Mouse (Mus musculus) heart, adult 2 months (tissue): Measurements from ENCODE around the gene Ints7. TPM values are rescaled to one million over a fixed set of nuclear protein-coding genes. Genes with fewer than 3 reads are reported as not detected.
A peak's percentile ranks its signal among the peaks of the same experiment; 100 is the strongest.

ENCODE experiments used
- DNase-seq, 2 experiments: peaks; one replicate each; pipeline ENCODE4 v3.0.0; 2021
- H3K27ac ChIP-seq: fragments of 200-600 bp; 2 replicates; pipeline ENCODE4 v1.8.1; 2022
- H3K27me3 ChIP-seq: fragments of 200-500 bp; 2 replicates; pipeline ENCODE4 v1.6.1; 2012; ENCODE audit warnings: mild to moderate bottlenecking, low read length, inconsistent platforms, mixed read lengths; ENCODE audit not compliant: control insufficient read depth, insufficient read depth
- H3K36me3 ChIP-seq: fragments of 200-500 bp; 2 replicates; pipeline ENCODE4 v1.6.1; 2012; ENCODE audit warnings: low read length, inconsistent platforms; ENCODE audit not compliant: control insufficient read depth, insufficient read depth
- H3K4me1 ChIP-seq: fragments of 200-500 bp; 2 replicates; pipeline ENCODE4 v1.6.1; 2011; ENCODE audit warnings: low read length; ENCODE audit not compliant: control insufficient read depth, insufficient read depth
- H3K4me3 ChIP-seq: fragments of 200-600 bp; 2 replicates; pipeline ENCODE4 v1.8.1; 2022
- H3K79me2 ChIP-seq: fragments of 200-500 bp; replicated peaks from 2 replicates; pipeline ENCODE4 v1.6.1; 2012; ENCODE audit warnings: mild to moderate bottlenecking, inconsistent platforms, low read length, moderate library complexity, mixed read lengths; ENCODE audit not compliant: control insufficient read depth, insufficient read depth
- H3K9ac ChIP-seq: fragments of 200-500 bp; 2 replicates; pipeline ENCODE4 v1.6.1; 2012; ENCODE audit warnings: low read depth, mild to moderate bottlenecking, control low read depth, inconsistent platforms, low read length, mixed read lengths
- CTCF ChIP-seq: fragments of 200-600 bp; IDR thresholded peaks from 2 replicates; pipeline ENCODE4 v1.8.1; 2022; ENCODE audit warnings: antibody characterized with exemption, mild to moderate bottlenecking, moderate library complexity
- EP300 ChIP-seq: fragments of 200-500 bp; IDR thresholded peaks from 2 replicates; pipeline ENCODE4 v1.6.1; 2011; ENCODE audit warnings: low read depth, low read length, control low read depth; ENCODE audit not compliant: insufficient read depth
- POLR2A ChIP-seq: fragments of 200-500 bp; IDR thresholded peaks from 2 replicates; pipeline ENCODE4 v1.6.1; 2011; ENCODE audit warnings: mild to moderate bottlenecking, low read depth, low read length, control low read depth; ENCODE audit not compliant: insufficient read depth
- WGBS: fragments of 180-500 bp; shearing (Covaris S2); methylation state at CpG from one replicate; pipeline ENCODE4 v1.1.7; 2018; 5-methylcytosine and 5-hydroxymethylcytosine counted together
- intact Hi-C: fragments of 180-260 bp; cut with DNase I; formaldehyde crosslinking; loops from one replicate; pipeline ENCODE4 v1.15.1; 2025
- polyA plus RNA-seq: library from polyadenylated mRNA; depleted of rRNA; stranded (reverse); fragments of >200 nt; gene quantifications from 2 replicates; pipeline ENCODE4 v1.2.3, GENCODE M21; 2012
- total RNA-seq, 2 experiments: library from RNA; stranded (reverse); gene quantifications; 2 replicates each; pipeline ENCODE4 v1.2.3; 2021

Gene Ints7
- total and polyA plus RNA-seq, 3 experiments = 9.5 to 16.3 (median 11.2) TPM

DNA sequence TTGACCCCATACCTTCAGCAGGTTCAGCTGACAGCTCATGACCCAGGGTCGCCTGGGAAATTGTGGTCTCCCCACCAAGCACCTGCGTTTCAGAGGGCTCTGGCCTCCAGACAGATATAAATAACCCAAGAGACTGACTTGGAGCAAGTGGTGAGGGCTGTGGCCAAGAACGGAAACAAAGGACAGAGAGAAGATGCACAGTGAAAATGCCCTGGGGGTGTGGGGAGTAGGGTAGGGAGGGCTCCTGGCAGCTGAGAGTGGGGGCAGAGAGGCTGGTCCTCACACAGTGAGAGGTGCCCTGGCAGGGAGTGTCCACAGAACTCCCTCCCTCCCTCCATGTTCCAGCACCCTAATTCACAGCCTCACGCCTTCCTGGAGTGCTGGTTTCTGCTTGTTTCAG is 50.2 kb downstream of the Ints7 start:
- TF ChIP-seq POLR2A = no peak
- no peak for TF ChIP-seq EP300
- TF ChIP-seq CTCF = no peak
- intact Hi-C loops = no loop called here

DNA sequence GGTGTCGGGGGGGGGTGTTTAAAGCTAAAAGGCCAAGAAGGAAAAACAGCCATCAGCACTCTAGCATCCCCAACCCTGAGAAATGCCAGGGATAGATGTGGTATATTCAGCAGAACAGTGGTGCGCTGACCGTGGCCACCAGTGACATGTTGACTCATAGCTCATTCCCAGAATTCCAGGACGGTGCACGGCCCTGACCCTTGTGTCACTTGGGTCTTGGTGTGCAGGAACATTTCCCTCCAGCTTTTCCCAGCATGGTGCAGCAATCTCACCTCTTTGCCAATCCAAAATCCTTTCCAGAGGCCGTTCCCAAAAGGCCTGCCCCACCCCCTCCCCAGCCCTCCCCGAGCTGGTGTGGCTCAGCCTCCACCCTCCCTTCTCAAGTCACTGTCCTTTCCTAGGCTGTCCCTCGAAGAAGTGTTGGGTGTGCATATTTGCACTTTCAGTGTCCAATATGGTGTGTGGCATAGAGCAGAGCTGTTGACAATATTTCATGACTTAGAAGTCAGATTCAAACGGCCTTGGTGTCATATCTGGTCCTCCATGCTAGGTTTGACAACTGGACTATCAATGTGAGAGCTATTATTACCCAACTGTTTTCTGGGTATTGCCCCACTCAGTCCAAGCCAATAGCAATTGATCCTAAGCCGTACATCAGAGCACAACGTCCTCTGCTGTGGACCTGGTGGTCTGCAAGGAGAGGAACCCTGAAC is 53.2 kb downstream of the Ints7 start:
- Histone ChIP-seq H3K27me3 (no peaks in the 10 kb centered on the region), H3K36me3 (no peaks in the 10 kb centered on the region), H3K27ac (no peak overlapping the region), H3K4me1 (no peaks in the 10 kb centered on the region; the same call in 1 of the 2 replicates), H3K9ac (no peak overlapping the region), H3K79me2 (no peaks in the 10 kb centered on the region), H3K4me3 (no peak overlapping the region)
- no peak for DNase-seq
- intact Hi-C loops = no loop called here
- WGBS = 60% methylated on average over 11 of the region's 11 CpGs
- no peak for TF ChIP-seq POLR2A
- no peak for TF ChIP-seq CTCF
- no peak for TF ChIP-seq EP300

More for the DNA sequence above, 50.2 kb downstream of the Ints7 start:
- no peaks in the 10 kb centered on the region; the same call in 1 of the 2 replicates for H3K4me1 ChIP-seq
- no peaks in the 10 kb centered on the region for H3K36me3 ChIP-seq
- WGBS = 28% methylated on average over 4 of the region's 4 CpGs
- H3K27ac ChIP-seq = no peak overlapping the region
- H3K27me3 ChIP-seq = no peaks in the 10 kb centered on the region
- H3K9ac ChIP-seq = no peak overlapping the region
- no peak overlapping the region for H3K4me3 ChIP-seq
- DNase-seq = peak in 1 of 2 experiments; percentile 36
- H3K79me2 ChIP-seq = no peaks in the 10 kb centered on the region

- intact Hi-C loops = no loop called here
- no peaks in the 10 kb centered on the region for H3K36me3 ChIP-seq
- no peaks in the 10 kb centered on the region; the same call in 1 of the 2 replicates for H3K4me1 ChIP-seq
- H3K9ac ChIP-seq = no peak overlapping the region
- TF ChIP-seq POLR2A = no peak
- no peak for TF ChIP-seq EP300
- TF ChIP-seq CTCF = no peak
- H3K27ac ChIP-seq = no peak overlapping the region
- H3K4me3 ChIP-seq = no peak overlapping the region
- no peaks in the 10 kb centered on the region for H3K27me3 ChIP-seq
- WGBS = 90% methylated on average over 3 of the region's 3 CpGs
- DNase-seq = no peak
- no peaks in the 10 kb centered on the region for H3K79me2 ChIP-seq
Measured at GRCm38 (mm10) chr1:191629170-191629636, 53.8 kb downstream of the Ints7 start.

DNA sequence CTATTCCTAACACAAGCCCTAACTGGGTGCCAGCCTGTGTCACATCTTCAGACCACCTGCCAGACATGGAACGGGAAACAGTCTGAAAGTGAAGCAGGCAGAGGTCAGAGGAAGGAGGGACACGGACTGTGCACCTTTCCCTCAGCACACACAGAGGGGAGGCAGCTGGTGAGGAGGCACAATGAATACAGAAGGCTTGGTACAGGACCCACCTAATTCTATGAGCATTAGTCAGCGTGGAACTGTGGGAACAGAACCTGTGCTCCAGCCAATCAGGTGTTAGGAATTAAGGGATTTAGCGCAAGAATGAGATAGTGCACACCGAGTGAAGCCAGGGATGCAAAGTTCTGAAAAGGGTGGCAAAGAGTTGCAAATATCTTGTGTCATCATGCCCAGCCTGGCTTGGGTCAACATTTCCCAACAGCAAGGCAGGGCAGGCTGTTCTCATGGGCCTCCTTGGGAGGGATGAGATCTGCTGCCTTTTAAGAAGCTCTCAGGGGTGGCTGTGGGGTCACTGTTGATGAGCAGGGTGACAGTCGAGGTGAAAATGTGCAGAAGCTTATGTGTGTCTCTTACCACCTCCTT is 57.2 kb downstream of the Ints7 start:
- Histone ChIP-seq H3K4me1 (no peaks in the 10 kb centered on the region), H3K79me2 (no peaks in the 10 kb centered on the region), H3K36me3 (no peaks in the 10 kb centered on the region), H3K27me3 (no peaks in the 10 kb centered on the region), H3K9ac (no peak overlapping the region), H3K4me3 (no peak overlapping the region), H3K27ac (no peak overlapping the region)
- 73% methylated on average over 6 of the region's 6 CpGs for WGBS
- no peak for TF ChIP-seq CTCF
- no peak for TF ChIP-seq POLR2A
- no peak for TF ChIP-seq EP300
- no peak for DNase-seq
- intact Hi-C loops = no loop called here

DNA sequence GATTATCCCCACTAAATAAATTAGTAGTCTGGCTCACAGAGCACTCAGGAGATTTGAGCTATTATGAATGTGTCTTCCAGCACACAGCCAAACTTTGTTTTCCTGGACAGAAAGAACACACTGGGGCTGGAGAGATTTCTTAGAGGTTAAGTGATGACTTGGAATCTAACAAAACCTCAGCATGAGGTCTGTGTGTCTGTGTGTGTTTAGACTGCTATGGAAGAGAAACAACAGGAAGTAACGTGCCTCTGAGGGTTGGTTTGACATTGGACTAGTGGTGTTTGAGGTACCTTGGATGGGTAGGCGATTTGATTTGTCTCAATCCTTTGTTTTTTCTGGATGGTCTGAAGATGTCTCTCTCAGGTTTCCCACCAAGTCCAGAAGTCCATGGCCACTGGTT is 58.7 kb downstream of the Ints7 start:
- H3K36me3 ChIP-seq = no peaks in the 10 kb centered on the region
- H3K27me3 ChIP-seq = no peaks in the 10 kb centered on the region
- no peak overlapping the region for H3K27ac ChIP-seq
- H3K9ac ChIP-seq = no peak overlapping the region
- WGBS = 71% methylated on average over 2 of the region's 2 CpGs
- intact Hi-C loops = no loop called here
- H3K79me2 ChIP-seq = no peaks in the 10 kb centered on the region
- TF ChIP-seq CTCF = no peak
- no peak for TF ChIP-seq POLR2A
- TF ChIP-seq EP300 = no peak
- DNase-seq = no peak
- H3K4me3 ChIP-seq = no peak overlapping the region
- no peaks in the 10 kb centered on the region for H3K4me1 ChIP-seq

DNA sequence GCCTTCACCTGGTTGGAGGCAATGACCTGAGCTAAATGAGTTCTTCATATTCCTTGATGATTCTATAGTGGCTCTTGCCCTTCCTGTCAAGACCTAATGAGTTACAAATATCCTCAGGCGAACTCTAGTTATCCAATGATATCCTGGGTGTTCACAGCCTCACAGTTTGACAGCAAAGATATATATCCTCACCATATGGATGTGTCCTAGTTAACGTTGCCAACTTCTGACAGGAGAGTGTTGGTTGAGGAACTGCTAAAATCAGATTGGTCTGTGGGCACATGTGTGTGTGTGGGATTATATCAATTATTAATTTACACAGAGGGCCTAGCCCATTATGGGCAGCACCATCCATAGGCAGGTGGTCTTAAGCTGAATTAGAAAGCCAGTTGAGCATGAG is 63.0 kb downstream of the Ints7 start:
- no peaks in the 10 kb centered on the region for H3K36me3 ChIP-seq
- no peak for TF ChIP-seq EP300
- no peak for TF ChIP-seq POLR2A
- no peak for TF ChIP-seq CTCF
- WGBS = 90% methylated on average over 2 of the region's 2 CpGs
- H3K27ac ChIP-seq = no peak overlapping the region
- no peak overlapping the region for H3K4me3 ChIP-seq
- no peaks in the 10 kb centered on the region for H3K79me2 ChIP-seq
- intact Hi-C loops = no loop called here
- H3K9ac ChIP-seq = no peak overlapping the region
- no peaks in the 10 kb centered on the region for H3K27me3 ChIP-seq
- DNase-seq = no peak
- H3K4me1 ChIP-seq = peaks cover 4% of the 10 kb centered on the region; the same call in 1 of the 2 replicates
